Mouse (Mus musculus) liver, embryonic 14.5 days (tissue): ENCODE measurements at regions not wholly inside any gene's neighbourhood (a gene's known extent, or its start where the extent isn't known, plus 50 kb on each side); places are given as distances from the start of the nearest gene placed in this dataset.

Experiments used
- ATAC-seq: fragments of 200-750 bp; cut with Nextera tagmentation; 2 replicates; pipeline ENCODE4 v1.8.0; 2017; ENCODE audit warnings: moderate number of reproducible peaks, mild to moderate bottlenecking, moderate library complexity; ENCODE audit not compliant: insufficient read depth
- DNase-seq, 3 experiments: peaks; one replicate each; pipeline ENCODE4 v3.0.0-alpha.2; 2012 to 2013; ENCODE audit warnings: low read depth in 3 of 3, low spot score in 3 of 3
- H3K27ac ChIP-seq: fragments of 300-500 bp; sonication (generic); 2 replicates; pipeline ENCODE4 v1.5.1; 2014; ENCODE audit warnings: moderate library complexity, mild to moderate bottlenecking, control low read depth, inconsistent platforms
- H3K27me3 ChIP-seq: fragments of 300-500 bp; sonication (generic); 2 replicates; pipeline ENCODE4 v1.6.1; 2014; ENCODE audit warnings: mild to moderate bottlenecking, low read length, moderate library complexity; ENCODE audit not compliant: control insufficient read depth, insufficient read depth
- H3K36me3 ChIP-seq: fragments of 300-500 bp; sonication (generic); replicated peaks from 2 replicates; pipeline ENCODE4 v1.6.1; 2014; ENCODE audit warnings: low read depth; ENCODE audit not compliant: control insufficient read depth, insufficient read depth
- H3K4me1 ChIP-seq, 2 experiments: fragments of 200-500 bp in 1 of 2; fragments of 300-500 bp in 1 of 2; sonication (generic) in 1 of 2; replicated peaks; 2 replicates each; pipeline ENCODE4 v1.6.1; 2012 to 2014; ENCODE audit warnings: antibody characterized with exemption in 1 of 2, inconsistent platforms in 1 of 2, low read length in 1 of 2; ENCODE audit not compliant: control insufficient read depth in 2 of 2, insufficient read depth in 2 of 2
- H3K4me2 ChIP-seq: fragments of 300-500 bp; sonication (generic); 2 replicates; pipeline ENCODE4 v1.6.1; 2014; ENCODE audit warnings: low read depth, mild to moderate bottlenecking, control low read depth, moderate library complexity
- H3K4me3 ChIP-seq, 2 experiments: fragments of 200-500 bp in 1 of 2; fragments of 300-500 bp in 1 of 2; sonication (generic) in 1 of 2; 2 replicates each; pipeline ENCODE4 v1.5.1; 2012 to 2014; ENCODE audit warnings: low read depth in 2 of 2, low read length in 2 of 2, mild to moderate bottlenecking in 2 of 2, control low read depth in 1 of 2, inconsistent platforms in 1 of 2, moderate library complexity in 1 of 2; ENCODE audit not compliant: insufficient read depth in 1 of 2
- H3K9ac ChIP-seq: fragments of 300-500 bp; sonication (generic); replicated peaks from 2 replicates; pipeline ENCODE4 v1.6.1; 2014; ENCODE audit warnings: mild to moderate bottlenecking, control low read depth, moderate library complexity
- H3K9me3 ChIP-seq: fragments of 300-500 bp; sonication (generic); 2 replicates; pipeline ENCODE4 v1.6.1; 2016; ENCODE audit warnings: low read length, mixed read lengths; ENCODE audit not compliant: control insufficient read depth
- CTCF ChIP-seq: IDR thresholded peaks from 2 replicates; pipeline ENCODE4 v1.5.1; 2016; ENCODE audit warnings: antibody characterized with exemption, low read depth, control low read depth
- EP300 ChIP-seq: IDR thresholded peaks from 2 replicates; pipeline ENCODE4 v1.6.1; 2016; ENCODE audit warnings: antibody characterized with exemption, low read depth
- WGBS: fragments of 180-500 bp; shearing (Covaris S2); extraction: QIAGEN DNeasy Blood & Tissue Kit; methylation state at CpG from one replicate; pipeline ENCODE4 v1.1.7; 2014; ENCODE audit not compliant: insufficient replicate concordance; 5-methylcytosine and 5-hydroxymethylcytosine counted together

GRCm38 (mm10) chr1:185091816-185092558 lies 92.6 kb upstream of the Mark1 start:
- Histone ChIP-seq H3K27ac (no peak overlapping the region), H3K36me3 (no peaks in the 10 kb centered on the region), H3K9me3 (no peaks in the 10 kb centered on the region), H3K4me1 (no peaks in the 10 kb centered on the region), H3K4me2 (no peak overlapping the region), H3K27me3 (no peaks in the 10 kb centered on the region), H3K9ac (no peak overlapping the region), H3K4me3 (no peak overlapping the region)
- no peak for TF ChIP-seq EP300
- TF ChIP-seq CTCF = no peak
- WGBS = 40% methylated on average over 21 of the region's 21 CpGs
- ATAC-seq = no peak
- no peak for DNase-seq

DNA sequence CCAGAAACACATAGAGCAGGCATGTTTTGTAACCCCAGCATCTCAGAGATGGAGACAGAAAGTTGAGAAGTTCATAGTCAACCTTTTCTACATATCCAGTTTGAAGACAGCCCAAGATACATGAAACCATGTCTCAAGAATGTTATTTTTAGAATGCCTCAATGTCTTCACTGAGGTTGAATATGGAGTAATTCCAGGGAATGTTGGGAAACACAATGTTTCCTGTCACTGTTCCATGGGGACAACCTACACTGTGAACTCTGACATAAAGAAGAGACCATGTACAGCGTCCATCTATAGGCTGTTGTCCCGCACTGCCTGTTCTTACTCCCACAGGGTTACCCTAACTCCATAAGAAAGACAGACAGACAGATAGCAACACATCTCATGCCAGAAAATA lies 89.8 kb upstream of the Mark1 start:
- DNase-seq (no peak), ATAC-seq (no peak)
- H3K4me2 ChIP-seq = no peak overlapping the region
- no peak overlapping the region for H3K27ac ChIP-seq
- no peak for TF ChIP-seq CTCF
- H3K9ac ChIP-seq = no peak overlapping the region
- no peaks in the 10 kb centered on the region for H3K27me3 ChIP-seq
- no peak overlapping the region for H3K4me3 ChIP-seq
- no peaks in the 10 kb centered on the region for H3K9me3 ChIP-seq
- no peaks in the 10 kb centered on the region for H3K4me1 ChIP-seq
- WGBS = 85% methylated on average over 2 of the region's 2 CpGs
- no peaks in the 10 kb centered on the region for H3K36me3 ChIP-seq

GRCm38 (mm10) chr1:185083191-185083590 lies 83.8 kb upstream of the Mark1 start:
- 43% methylated on average over 5 of the region's 5 CpGs for WGBS
- Histone ChIP-seq H3K27me3 (no peaks in the 10 kb centered on the region), H3K36me3 (no peaks in the 10 kb centered on the region), H3K9me3 (no peaks in the 10 kb centered on the region), H3K9ac (no peak overlapping the region), H3K4me3 (no peak overlapping the region), H3K27ac (no peak overlapping the region), H3K4me1 (no peaks in the 10 kb centered on the region), H3K4me2 (no peak overlapping the region)
- no peak for ATAC-seq
- DNase-seq = no peak
- TF ChIP-seq EP300 = no peak
- TF ChIP-seq CTCF = no peak

DNA sequence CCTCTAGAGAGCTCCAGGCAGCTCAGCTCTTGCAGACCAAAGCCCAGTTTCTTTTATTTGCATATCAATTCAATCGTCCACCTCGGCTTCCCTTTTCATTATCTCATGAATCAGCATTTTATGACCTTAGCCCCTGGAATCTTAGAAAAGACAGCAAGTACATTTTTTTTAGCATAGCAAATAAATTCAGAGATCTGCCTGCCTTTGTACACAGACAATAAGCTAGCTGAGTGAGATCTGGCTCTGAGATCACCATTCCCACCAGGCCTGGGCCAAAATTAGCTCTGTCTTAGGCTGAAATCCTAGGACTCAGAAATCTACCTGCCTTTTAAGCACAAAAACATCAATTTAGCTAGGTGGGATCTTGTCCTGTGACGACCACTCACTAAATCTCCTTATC lies 80.7 kb upstream of the Mark1 start:
- 29% methylated on average over 3 of the region's 3 CpGs for WGBS
- Histone ChIP-seq H3K4me2 (no peak overlapping the region), H3K9me3 (no peaks in the 10 kb centered on the region), H3K4me3 (no peak overlapping the region), H3K9ac (no peak overlapping the region), H3K27me3 (no peaks in the 10 kb centered on the region), H3K27ac (no peak overlapping the region), H3K4me1 (no peaks in the 10 kb centered on the region), H3K36me3 (no peaks in the 10 kb centered on the region)
- DNase-seq = no peak
- TF ChIP-seq EP300 (no peak), CTCF (no peak)
- no peak for ATAC-seq

DNA sequence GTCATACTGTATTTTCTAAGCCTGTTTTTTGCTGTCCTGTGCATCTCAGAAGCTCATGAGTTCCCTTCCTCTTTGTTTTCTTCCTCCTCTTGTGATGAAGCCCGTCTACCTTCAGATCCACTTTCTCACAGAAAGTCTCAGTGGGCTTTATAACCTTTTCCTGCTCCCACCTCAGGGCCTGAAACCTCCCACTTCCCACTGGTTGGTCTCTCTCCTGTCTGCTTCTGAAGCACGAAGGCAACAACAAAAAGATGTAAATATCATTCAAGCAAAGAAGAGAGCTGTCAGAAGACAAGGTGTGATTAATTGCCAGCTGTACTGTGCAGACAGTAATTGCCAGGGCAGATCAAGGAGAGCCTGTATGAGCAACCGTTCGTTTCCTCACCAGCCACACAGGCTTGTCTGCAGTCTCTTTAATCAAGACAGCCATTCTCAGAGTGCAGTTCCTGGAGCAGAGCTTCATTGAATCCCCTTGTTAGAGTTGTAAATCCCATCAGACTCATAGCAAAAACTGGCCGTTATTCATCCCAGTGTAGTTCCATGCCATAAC lies 80.0 kb upstream of the Mark1 start:
- no peak for DNase-seq
- Histone ChIP-seq H3K27ac (no peak overlapping the region), H3K4me1 (no peaks in the 10 kb centered on the region), H3K9me3 (no peaks in the 10 kb centered on the region), H3K36me3 (no peaks in the 10 kb centered on the region), H3K4me2 (no peak overlapping the region), H3K4me3 (no peak overlapping the region), H3K27me3 (no peaks in the 10 kb centered on the region), H3K9ac (no peak overlapping the region)
- no peak for TF ChIP-seq EP300
- TF ChIP-seq CTCF = no peak
- WGBS = 35% methylated on average over 5 of the region's 5 CpGs
- ATAC-seq = no peak
